Mouse (Mus musculus) left cerebral cortex, adult 18-20 months (tissue): Measurements from ENCODE around the gene Cldn13. TPM values are rescaled to one million over a fixed set of nuclear protein-coding genes. Genes with fewer than 3 reads are reported as not detected.
"Not testable (repeated sequence)": the region's sequence is repeated elsewhere in the genome, so short reads cannot be mapped to it uniquely, and the experiment has no call there.

ENCODE experiments used
- DNase-seq, 2 experiments: peaks; one replicate each; pipeline ENCODE4 v3.0.0; 2021 to 2022; ENCODE audit warnings: low spot score in 2 of 2, mixed read lengths in 1 of 2
- total RNA-seq, 2 experiments: library from RNA; stranded (reverse); gene quantifications; 2 replicates each; pipeline ENCODE4 v1.2.3; 2021

Cldn13 gene
- total RNA-seq, 2 experiments from 2014 or later, result not detected

- DNase-seq, result no peak
Measured at GRCm38 (mm10) chr5:134934666-134935065, 19.3 kb upstream of the Cldn13 start.

DNA sequence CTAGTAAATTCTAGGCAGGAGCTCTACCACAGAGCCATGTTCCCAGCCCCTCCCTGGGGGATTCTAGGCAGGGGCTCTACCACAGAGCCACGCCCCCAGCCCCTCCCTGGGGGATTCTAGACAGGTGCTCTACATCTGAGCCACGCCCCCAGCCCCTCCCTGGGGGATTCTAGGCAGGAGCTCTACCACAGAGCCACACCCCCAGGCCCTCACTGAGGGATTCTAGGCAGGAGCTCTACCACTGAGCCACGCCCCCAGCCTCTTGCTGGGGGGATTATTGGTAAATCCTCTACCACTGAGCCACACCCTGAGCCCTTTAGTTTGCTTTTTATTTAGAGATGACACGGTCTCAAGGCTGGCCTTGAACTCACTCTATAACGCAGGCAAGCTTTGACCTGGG is 18.4 kb upstream of the Cldn13 start:
- not testable (repeated sequence) for DNase-seq

DNA sequence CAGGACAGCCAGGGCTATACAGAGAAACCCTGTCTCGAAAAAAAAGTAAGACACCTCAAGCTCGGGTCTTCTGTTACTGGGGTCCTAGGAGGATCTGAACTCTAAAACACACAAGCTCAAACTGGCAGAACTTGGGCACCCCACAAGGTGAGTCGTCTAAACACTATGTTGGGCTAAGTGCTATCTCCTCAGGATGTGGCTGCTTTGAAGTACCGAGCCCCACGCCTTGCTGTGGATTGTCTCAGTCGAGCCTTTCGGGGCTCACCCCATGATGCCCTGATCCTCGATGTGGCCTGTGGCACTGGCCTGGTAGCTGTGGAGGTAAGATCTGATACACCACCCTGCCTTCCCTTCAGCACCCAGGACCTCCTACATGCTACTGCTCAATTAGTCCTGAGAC is 18.0 kb upstream of the Cldn13 start:
- no peak for DNase-seq

- peak; percentile 26 to 36 for DNase-seq
Measured at GRCm38 (mm10) chr5:134932903-134933276, 17.6 kb upstream of the Cldn13 start.

DNA sequence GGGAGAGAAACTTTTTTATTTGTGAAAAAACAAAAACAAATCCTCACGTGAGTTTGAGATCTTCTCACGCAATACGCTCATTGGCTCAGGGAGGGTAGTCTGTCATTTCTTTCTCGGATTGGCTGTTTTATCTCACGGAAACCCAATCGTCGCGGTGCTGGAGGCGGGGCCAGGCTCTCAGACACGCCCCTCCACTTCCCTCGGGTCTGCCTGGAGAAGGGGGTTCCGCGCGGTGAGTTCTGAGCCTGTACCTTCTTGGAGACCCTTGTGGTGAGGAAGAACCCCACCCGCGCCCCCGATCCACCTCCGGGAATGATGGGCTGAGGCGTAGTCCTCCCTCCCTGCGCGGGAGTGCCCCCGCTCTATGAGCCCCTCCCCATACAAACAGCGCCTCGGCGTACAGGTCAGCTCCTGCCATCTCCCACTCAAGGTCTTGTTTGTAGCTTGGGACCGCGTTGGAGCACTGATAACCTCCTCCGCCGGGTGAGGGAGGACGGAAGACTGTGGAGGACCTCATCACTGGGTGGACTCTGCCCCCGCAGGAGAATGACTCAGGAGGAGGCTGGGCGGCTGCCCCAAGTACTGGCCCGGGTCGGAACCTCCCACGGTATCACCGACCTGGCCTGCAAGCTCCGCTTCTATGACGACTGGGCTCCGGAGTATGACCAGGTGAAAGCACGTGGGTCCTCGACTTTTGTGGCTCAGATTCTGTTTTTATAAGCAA is 17.0 kb upstream of the Cldn13 start, which contains the start of gene Mettl27:
Gene Mettl27, plus strand, starts transcription at position 190 of the 724 bp plus-strand sequence.
- DNase-seq, result peak; percentile 67 to 75

- no peak for DNase-seq
Measured at GRCm38 (mm10) chr5:134929988-134930387, 14.7 kb upstream of the Cldn13 start.

DNA sequence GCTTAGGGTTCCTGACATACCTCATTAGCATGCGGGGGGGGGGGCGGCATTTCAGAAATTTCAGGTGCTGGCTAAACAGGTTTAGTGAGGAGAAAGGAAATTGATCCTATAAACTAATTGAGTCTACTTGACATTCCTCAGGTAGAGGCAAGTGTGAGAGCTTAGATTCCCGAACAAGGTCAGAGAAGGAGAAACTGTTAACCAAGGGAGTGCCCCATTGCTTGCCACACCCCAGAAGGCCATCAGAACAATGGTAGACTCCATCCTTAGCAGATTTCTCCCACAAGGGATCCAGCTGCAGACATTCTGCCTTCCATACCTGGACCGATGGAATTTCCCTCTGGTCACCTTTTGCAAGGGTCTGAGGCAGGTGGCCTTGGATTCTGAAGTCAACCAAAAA is 11.4 kb upstream of the Cldn13 start:
- DNase-seq, result no peak

DNA sequence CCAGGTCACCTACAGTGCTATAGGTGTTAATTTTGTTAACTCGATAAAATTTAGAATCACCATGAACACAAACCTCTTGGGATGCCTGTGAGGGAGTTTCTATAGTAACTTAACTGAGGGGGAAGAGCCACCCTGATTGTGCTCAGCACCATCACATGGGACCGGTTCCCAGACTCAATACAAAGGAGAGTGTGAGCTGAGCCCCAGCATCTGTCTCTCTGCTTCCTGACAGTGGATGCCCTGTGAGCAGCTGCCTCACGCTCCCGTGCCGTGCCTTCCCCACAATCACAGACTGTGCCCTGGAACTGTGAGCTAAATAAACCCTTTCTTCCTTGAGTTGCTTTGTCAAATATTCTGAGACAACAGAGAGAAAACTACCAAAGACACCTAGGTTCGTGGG is 7.8 kb upstream of the Cldn13 start:
- DNase-seq, result no peak

- no peak for DNase-seq
Measured at GRCm38 (mm10) chr5:134921106-134921505, 5.8 kb upstream of the Cldn13 start.

DNA sequence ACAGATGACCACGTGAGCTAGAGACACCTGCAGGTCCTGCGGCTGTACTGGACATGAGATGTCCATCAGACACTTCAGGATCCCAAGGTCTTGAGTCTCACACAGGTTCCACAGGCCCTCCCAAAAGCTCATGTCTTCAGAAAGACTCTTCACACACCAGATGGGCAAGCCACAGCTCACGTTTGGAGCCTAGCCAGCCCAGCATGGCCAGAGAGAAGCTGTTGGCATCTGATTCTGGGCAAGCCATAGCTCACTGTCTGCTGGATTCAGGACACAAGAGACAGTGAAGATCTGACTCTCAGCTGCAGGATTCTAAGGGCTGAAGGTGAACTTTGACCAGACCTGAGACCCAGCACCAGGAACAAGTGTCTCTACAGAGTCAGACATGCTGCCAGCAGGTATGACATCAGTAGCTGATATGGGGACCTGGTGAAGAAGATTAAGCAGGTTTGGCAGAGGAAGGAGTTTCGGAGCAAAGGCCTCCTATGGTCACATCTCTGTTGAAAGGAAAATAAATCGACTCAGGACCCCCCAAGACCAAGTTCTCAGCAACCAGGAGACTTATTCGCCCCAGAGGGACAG is 4.9 kb upstream of the Cldn13 start:
- no peak for DNase-seq

DNA sequence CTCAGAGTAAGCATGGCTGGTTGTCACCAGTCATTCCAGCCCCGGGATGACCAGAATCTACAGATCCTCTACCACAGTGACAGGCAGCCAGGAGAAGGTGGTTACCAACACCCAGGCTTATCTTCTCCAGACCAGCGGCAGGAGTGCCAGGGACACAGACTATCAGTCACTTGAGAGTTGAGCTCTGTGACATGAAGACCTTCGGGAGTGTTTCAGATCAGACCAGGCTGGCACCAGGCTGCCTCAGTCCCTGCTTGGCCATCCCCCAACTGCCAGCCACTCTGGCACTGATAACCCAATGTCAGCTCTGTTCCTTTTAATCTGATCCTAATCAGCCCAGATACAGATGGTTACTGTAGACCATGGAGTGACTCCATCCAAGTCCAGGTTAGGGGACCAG is 3.8 kb upstream of the Cldn13 start:
- no peak for DNase-seq

DNA sequence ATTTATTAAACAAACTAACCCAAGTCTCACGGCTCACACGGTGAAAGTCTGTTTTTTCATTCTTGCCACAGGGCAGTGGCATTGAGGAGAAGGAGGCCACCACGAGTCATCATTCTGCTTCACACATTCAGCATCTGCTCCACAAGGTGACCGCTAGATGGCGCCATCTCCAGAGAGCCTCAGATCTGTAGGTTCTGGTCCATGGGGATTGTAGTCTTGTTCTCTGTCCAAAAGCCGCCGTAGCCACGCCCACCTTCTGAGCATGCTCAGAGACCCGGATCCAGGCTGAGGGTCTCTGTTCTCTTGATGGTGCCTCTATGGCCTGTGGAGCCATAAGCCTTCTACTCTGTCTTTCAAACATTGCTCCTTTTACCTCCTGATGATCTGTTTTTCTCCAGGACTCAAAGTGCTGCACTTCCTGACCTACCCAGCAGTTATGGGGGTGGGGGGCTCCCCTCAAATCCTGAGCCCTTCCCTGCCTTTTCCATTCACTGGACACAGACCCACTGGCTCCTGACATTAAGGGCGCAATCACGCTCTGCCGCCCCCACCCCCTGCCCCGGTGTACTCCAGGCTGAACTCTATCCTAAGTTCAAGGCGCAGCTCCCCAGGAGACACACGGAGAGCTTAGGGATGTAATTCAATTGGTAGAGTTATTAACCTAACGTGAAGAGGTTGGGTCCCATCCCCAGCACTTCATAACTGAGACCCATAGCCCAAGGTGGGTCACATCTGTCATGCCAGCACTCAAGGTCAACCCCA is 2.9 kb upstream of the Cldn13 start:
- peak; percentile 12 to 29 for DNase-seq

GRCm38 (mm10) chr5:134914510-134914909 is 816 bp downstream of the Cldn13 start:
- no peak for DNase-seq

GRCm38 (mm10) chr5:134913753-134914152 is 1.6 kb downstream of the Cldn13 start:
- DNase-seq, result no peak

DNA sequence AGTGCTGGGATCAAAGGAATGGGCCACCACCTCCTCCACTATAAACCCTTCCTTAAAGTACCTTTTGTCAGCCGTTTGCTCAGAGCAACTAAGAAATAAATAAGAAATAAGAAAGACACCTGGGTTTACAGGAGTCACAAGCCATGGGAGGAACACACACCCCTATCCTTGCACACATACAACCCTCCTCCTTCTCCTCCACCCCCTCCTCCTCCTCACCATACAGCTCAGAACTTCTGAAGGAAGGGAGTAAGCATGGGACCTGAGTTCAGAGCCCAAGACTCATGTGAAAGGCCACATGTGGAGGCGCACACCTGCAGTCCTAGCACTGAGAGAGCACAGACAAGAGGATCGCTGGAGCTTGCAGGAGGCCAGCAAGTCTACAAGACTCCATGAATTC is 2.0 kb downstream of the Cldn13 start:
- DNase-seq, result no peak

GRCm38 (mm10) chr5:134911901-134912300 is 3.4 kb downstream of the Cldn13 start:
- DNase-seq, result no peak

DNA sequence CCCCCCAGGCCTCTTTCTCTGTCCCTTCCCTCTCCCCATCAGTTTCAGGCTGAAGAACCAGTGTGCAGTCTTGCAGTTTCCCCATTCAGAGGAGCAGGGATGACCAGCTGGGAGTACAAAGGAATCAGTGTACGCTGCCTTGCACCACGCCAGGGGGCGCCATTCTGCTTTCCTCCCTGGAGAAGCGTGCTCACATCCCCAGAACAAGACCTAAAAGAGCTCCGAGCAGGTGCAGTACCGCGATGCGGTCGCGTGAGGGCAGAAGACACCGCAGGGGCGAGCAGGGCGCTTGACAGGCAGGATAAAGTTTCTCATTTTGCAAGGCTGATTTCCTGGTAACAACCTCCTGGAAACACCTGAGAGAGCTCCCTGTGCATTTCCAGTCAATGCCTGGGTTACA is 8.2 kb downstream of the Cldn13 start:
- peak; percentile 97 to 99 for DNase-seq

GRCm38 (mm10) chr5:134906633-134907032 is 8.7 kb downstream of the Cldn13 start, which contains the start of gene Tmem270:
Gene Tmem270, minus strand, starts transcription at chr5:134906733.
- DNase-seq, result no peak

DNA sequence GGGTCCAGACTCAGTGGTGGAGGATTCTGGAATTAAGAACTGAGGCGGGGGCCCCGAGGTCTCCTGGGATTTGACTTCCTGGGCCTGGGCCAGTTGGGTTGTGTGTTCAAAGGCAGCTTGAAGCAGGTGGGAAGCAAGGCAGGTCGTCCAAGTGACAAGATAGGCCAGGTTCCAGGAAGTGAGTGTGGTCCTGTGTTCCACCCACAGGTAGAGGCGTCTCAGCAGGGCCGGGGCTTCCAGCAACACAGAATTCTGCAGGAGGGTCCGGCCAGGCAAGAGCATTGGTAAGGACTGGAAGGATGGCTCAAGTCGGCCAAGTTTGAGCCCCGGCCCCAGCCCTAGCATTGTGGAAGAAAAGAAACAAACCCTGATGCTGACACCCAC is 13.7 kb downstream of the Cldn13 start:
- DNase-seq, result no peak

GRCm38 (mm10) chr5:134901012-134901643 is 14.2 kb downstream of the Cldn13 start:
- peak in 1 of 2 experiments; percentile 26 for DNase-seq

GRCm38 (mm10) chr5:134897596-134897995 is 17.7 kb downstream of the Cldn13 start:
- no peak for DNase-seq

- DNase-seq, result no peak
Measured at GRCm38 (mm10) chr5:134896965-134897364, 18.4 kb downstream of the Cldn13 start.
